ENCODE assay signal across 9 mouse cellular contexts in genomic region chr1:54906322-54906721, GRCm38 (mm10). TPM values are rescaled to one million over a fixed set of nuclear protein-coding genes. Genes with fewer than 3 reads are reported as not detected.
DNase-seq lines count a peak whose midpoint lies in the region; ATAC-seq and TF ChIP-seq lines count a peak whose summit lies in the region.
"Had no signal": no experiment of that assay in that cellular context is flagged by ENCODE, and none has a peak within 500 bp of the region (broad histone marks: within the 10 kb centered on the region; RNA-seq: fewer than 3 reads in every experiment).

No protein-coding gene starts in this region.

- no peak for ATAC-seq in hindbrain, embryonic 12.5 days (ENCODE audit: low FRiP score)
- ATAC-seq in forebrain, embryonic 13.5 days, result 0 out of 2 replicates have a peak, but pooled peaks have one; percentile 26
- ATAC-seq in limb, embryonic 12.5 days (ENCODE audit: insufficient number of reproducible peaks, insufficient read depth, low FRiP score, low TSS enrichment, low read depth), result 0 out of 2 replicates have a peak, but pooled peaks have one; percentile 8

- WGBS in hindbrain, embryonic 12.5 days, result 77% methylated on average over 8 of the region's 8 CpGs
- 80% methylated on average over 8 of the region's 8 CpGs for WGBS in hindbrain, embryonic 10.5 days
- 84% methylated on average over 8 of the region's 8 CpGs for WGBS in forebrain, embryonic 13.5 days
- WGBS in limb, embryonic 12.5 days, result 52% methylated on average over 8 of the region's 8 CpGs

- H3K27me3 ChIP-seq in hindbrain, embryonic 12.5 days, result no peaks in the 10 kb centered on the region
- no peaks in the 10 kb centered on the region for H3K27me3 ChIP-seq in hindbrain, embryonic 10.5 days (ENCODE audit: insufficient read depth, poor library complexity, severe bottlenecking)
- H3K27me3 ChIP-seq in forebrain, embryonic 13.5 days, result no peaks in the 10 kb centered on the region
- no peaks in the 10 kb centered on the region for H3K27me3 ChIP-seq in limb, embryonic 12.5 days

- 0 out of 2 replicates have a peak overlapping the region, but pooled peaks have one; percentile 35 for H3K27ac ChIP-seq in hindbrain, embryonic 12.5 days
- H3K27ac ChIP-seq in hindbrain, embryonic 10.5 days, result no peak overlapping the region; the same call in 1 of the 2 replicates
- no peak overlapping the region for H3K27ac ChIP-seq in ES-E14 (ENCODE audit: insufficient read depth, low read depth, low read length, poor library complexity, severe bottlenecking)
- peak overlapping the region; percentile 3; the same call in 1 of the 2 replicates for H3K27ac ChIP-seq in forebrain, embryonic 13.5 days
- H3K27ac ChIP-seq in limb, embryonic 12.5 days, result peak overlapping the region; percentile 92

- H3K4me1 ChIP-seq in hindbrain, embryonic 12.5 days, result peaks cover 23% of the 10 kb centered on the region; the same call in 1 of the 2 replicates
- H3K4me1 ChIP-seq in hindbrain, embryonic 10.5 days (replicated peaks), result peaks cover 28% of the 10 kb centered on the region
- H3K4me1 ChIP-seq in ES-E14 (ENCODE audit: control insufficient read depth in 2 of 2, insufficient read depth in 2 of 2, low read length in 2 of 2, poor library complexity in 1 of 2), result no peaks in the 10 kb centered on the region; a peak in 1 of 4 replicates
- H3K4me1 ChIP-seq in forebrain, embryonic 13.5 days, result peaks cover 13% of the 10 kb centered on the region
- peaks cover 51% of the 10 kb centered on the region for H3K4me1 ChIP-seq in limb, embryonic 12.5 days (replicated peaks)

- in situ Hi-C loops in ES-E14 (cut with MboI; ENCODE audit: low sequenced_read_pairs in 2 of 2, unreplicated experiment in 2 of 2), result no loop called here

- no peak overlapping the region for H3K4me3 ChIP-seq in hindbrain, embryonic 12.5 days
- H3K4me3 ChIP-seq in hindbrain, embryonic 10.5 days, result no peak overlapping the region
- H3K4me3 ChIP-seq in ES-E14 (ENCODE audit: insufficient read depth in 1 of 2, low read depth in 1 of 2, low read length in 2 of 2, poor library complexity in 1 of 2, severe bottlenecking in 1 of 2), result no peak overlapping the region
- H3K4me3 ChIP-seq in forebrain, embryonic 13.5 days, result no peak overlapping the region
- peak overlapping the region; percentile 22; the same call in 1 of the 2 replicates for H3K4me3 ChIP-seq in limb, embryonic 12.5 days (replicated peaks)

- no peaks in the 10 kb centered on the region for H3K9me3 ChIP-seq in hindbrain, embryonic 12.5 days (replicated peaks)
- H3K9me3 ChIP-seq in hindbrain, embryonic 10.5 days, result no peaks in the 10 kb centered on the region
- no peaks in the 10 kb centered on the region for H3K9me3 ChIP-seq in ES-E14 (ENCODE audit: control insufficient read depth, insufficient read depth, low read depth, low read length)
- H3K9me3 ChIP-seq in forebrain, embryonic 13.5 days (replicated peaks), result no peaks in the 10 kb centered on the region
- H3K9me3 ChIP-seq in limb, embryonic 12.5 days, result no peaks in the 10 kb centered on the region

- H3K9ac ChIP-seq in hindbrain, embryonic 12.5 days, result no peak overlapping the region
- H3K9ac ChIP-seq in ES-E14 (ENCODE audit: insufficient read depth, low read depth, low read length, poor library complexity, severe bottlenecking), result no peak overlapping the region
- no peak overlapping the region for H3K9ac ChIP-seq in forebrain, embryonic 13.5 days
- peak overlapping the region; percentile 2; the same call in 1 of the 2 replicates for H3K9ac ChIP-seq in limb, embryonic 12.5 days (replicated peaks)

- no peaks in the 10 kb centered on the region for H3K36me3 ChIP-seq in hindbrain, embryonic 12.5 days
- H3K36me3 ChIP-seq in hindbrain, embryonic 10.5 days, result no peaks in the 10 kb centered on the region
- no peaks in the 10 kb centered on the region for H3K36me3 ChIP-seq in ES-E14 (ENCODE audit: control insufficient read depth, insufficient read depth, low read length, poor library complexity, severe bottlenecking)
- H3K36me3 ChIP-seq in forebrain, embryonic 13.5 days (ENCODE audit: poor library complexity, severe bottlenecking), result no peaks in the 10 kb centered on the region
- H3K36me3 ChIP-seq in limb, embryonic 12.5 days, result no peaks in the 10 kb centered on the region

- peak overlapping the region; percentile 17; the same call in 1 of the 2 replicates for H3K4me2 ChIP-seq in hindbrain, embryonic 12.5 days (replicated peaks)
- H3K4me2 ChIP-seq in forebrain, embryonic 13.5 days, result no peak overlapping the region
- H3K4me2 ChIP-seq in limb, embryonic 12.5 days, result peak overlapping the region; percentile 47

- no peak for DNase-seq in hindbrain, embryonic 10.5 days (ENCODE audit: low spot score)
- DNase-seq in ES-E14 (ENCODE audit: low read depth, low spot score), result no peak
- DNase-seq in embryo, embryonic 10 days (ENCODE audit: low spot score), result no peak
- DNase-seq in retina, embryonic 14.5 days (ENCODE audit: low spot score), result no peak
- DNase-seq in gastrocnemius, adult 18-20 months (ENCODE audit: low spot score), result no peak
- DNase-seq: liver had no signal

TF ChIP-seq in ES-E14, 5 proteins besides CTCF, POLR2A, EP300 and RAD21:
- peak; percentile 51; the same call in 1 of the 2 replicates for TF ChIP-seq MAFK (IDR thresholded peaks at IDR 0.05; ENCODE audit: insufficient read depth, low read depth, low read length)
- no peak for TF ChIP-seq CHD2 (IDR thresholded peaks at IDR 0.05; ENCODE audit: low read depth, low read length)

RNA-seq across cellular contexts. Expression of gene Ankrd44, which starts 19.9 kb away (rescaled TPM):
- polyA plus RNA-seq in hindbrain, embryonic 12.5 days (2016; fragmentation: Nextera tagmentation; extraction: Ambion mirVana), result 20.9 and 23.4 TPM in 2 replicates
- polyA plus RNA-seq in hindbrain, embryonic 10.5 days (2016; fragmentation: Nextera tagmentation; extraction: Ambion mirVana), result 11.0 and 11.9 TPM in 2 replicates
- total RNA-seq in ES-E14 (2012; rRNA removed), result 4.5 and 10.2 TPM in 2 replicates
- 15.7 and 16.6 TPM in 2 replicates for polyA plus RNA-seq in forebrain, embryonic 13.5 days (2015; fragmentation: Nextera tagmentation; extraction: Ambion mirVana)
- 21.6 and 22.2 TPM in 2 replicates for polyA plus RNA-seq in limb, embryonic 12.5 days (2016; fragmentation: Nextera tagmentation; extraction: Ambion mirVana)
- 1 to 10 TPM; 5.0 to 6.5 TPM for total RNA-seq in gastrocnemius, adult 18-20 months (2021)

Comparison
In these comparisons a context has a peak if more than half of its experiments do, and no peak if none do; other contexts are left out.
1. H3K27ac ChIP-seq: peak in hindbrain, embryonic 12.5 days (single experiment), forebrain, embryonic 13.5 days (single experiment) and limb, embryonic 12.5 days (single experiment); none in hindbrain, embryonic 10.5 days (single experiment) and ES-E14 (single experiment).